Mouse (Mus musculus) liver, embryonic 11.5 days (tissue): Measurements from ENCODE around the gene Ccser1. TPM values are rescaled to one million over a fixed set of nuclear protein-coding genes. Genes with fewer than 3 reads are reported as not detected.

Experiments
- ATAC-seq: fragments of 200-750 bp; cut with Nextera tagmentation; replicated peaks from 2 replicates; pipeline ENCODE4 v1.8.0; 2017; ENCODE audit warnings: moderate number of reproducible peaks, mild to moderate bottlenecking, moderate TSS enrichment, moderate library complexity; ENCODE audit not compliant: low FRiP score
- DNase-seq: peaks from one replicate; pipeline ENCODE4 v3.0.0-alpha.2; 2017; ENCODE audit warnings: low spot score
- H3K27ac ChIP-seq: fragments of 300-500 bp; sonication (generic); 2 replicates; pipeline ENCODE4 v1.5.1; 2014; ENCODE audit warnings: mild to moderate bottlenecking, low read depth, low read length, control low read depth
- H3K27me3 ChIP-seq: fragments of 300-500 bp; sonication (generic); replicated peaks from 2 replicates; pipeline ENCODE4 v1.6.1; 2014; ENCODE audit warnings: low read length, mixed read lengths; ENCODE audit not compliant: control insufficient read depth, insufficient read depth
- H3K36me3 ChIP-seq: fragments of 300-500 bp; sonication (generic); 2 replicates; pipeline ENCODE4 v1.6.1; 2014; ENCODE audit warnings: mild to moderate bottlenecking, low read length, moderate library complexity, mixed read lengths; ENCODE audit not compliant: control insufficient read depth, insufficient read depth
- H3K4me1 ChIP-seq: fragments of 300-500 bp; sonication (generic); replicated peaks from 2 replicates; pipeline ENCODE4 v1.6.1; 2014; ENCODE audit warnings: low read length, mixed read lengths; ENCODE audit not compliant: control insufficient read depth, insufficient read depth
- H3K4me2 ChIP-seq: fragments of 300-500 bp; sonication (generic); 2 replicates; pipeline ENCODE4 v1.6.1; 2014; ENCODE audit warnings: mild to moderate bottlenecking, control low read depth, moderate library complexity
- H3K4me3 ChIP-seq: fragments of 300-500 bp; sonication (generic); 2 replicates; pipeline ENCODE4 v1.5.1; 2014; ENCODE audit warnings: low read depth, low read length, control low read depth
- H3K9ac ChIP-seq: fragments of 300-500 bp; sonication (generic); 2 replicates; pipeline ENCODE4 v1.6.1; 2014; ENCODE audit warnings: low read depth, low read length, control low read depth
- H3K9me3 ChIP-seq: fragments of 300-500 bp; sonication (generic); 2 replicates; pipeline ENCODE4 v1.6.1; 2016; ENCODE audit warnings: low read length, inconsistent platforms, mixed read lengths; ENCODE audit not compliant: control insufficient read depth
- WGBS: fragments of 180-500 bp; shearing (Covaris S2); extraction: QIAGEN DNeasy Blood & Tissue Kit; methylation state at CpG from one replicate; pipeline ENCODE4 v1.1.7; 2014; 5-methylcytosine and 5-hydroxymethylcytosine counted together
- polyA plus RNA-seq: library from polyadenylated mRNA; unstranded; fragments of >200 nt; fragmentation: Nextera tagmentation; extraction: Ambion mirVana; gene quantifications from 2 replicates; pipeline ENCODE4 v1.2.1, GENCODE M21; 2014

The Ccser1 gene
- polyA plus RNA-seq, 1 experiment from 2014 or later, result 1.3 TPM

DNA sequence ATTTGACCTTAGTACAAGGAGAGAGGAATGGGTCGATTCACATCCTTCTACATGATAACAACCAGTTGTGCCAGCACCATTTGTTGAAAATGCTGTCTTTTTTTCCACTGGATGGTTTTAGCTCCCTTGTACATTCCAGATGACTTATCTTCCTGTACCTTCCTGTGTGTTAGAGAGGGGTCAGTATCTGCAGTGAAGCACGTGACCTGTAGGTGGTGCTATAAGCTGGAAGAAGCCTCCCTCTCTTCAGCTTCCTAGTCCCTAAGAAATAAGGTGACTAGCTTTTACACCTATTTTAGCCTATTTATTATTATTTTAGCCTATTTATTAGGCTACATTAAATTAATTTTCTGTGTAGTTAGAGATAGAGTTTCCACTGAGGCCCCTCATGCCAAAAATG lies 506.9 kb downstream of the Ccser1 start:
- Histone ChIP-seq H3K9ac (no peak overlapping the region), H3K4me2 (no peak overlapping the region), H3K4me1 (no peaks in the 10 kb centered on the region), H3K27ac (no peak overlapping the region), H3K9me3 (no peaks in the 10 kb centered on the region), H3K36me3 (no peaks in the 10 kb centered on the region), H3K4me3 (no peak overlapping the region), H3K27me3 (no peaks in the 10 kb centered on the region)
- WGBS, result 34% methylated on average over 2 of the region's 2 CpGs
- DNase-seq (no peak), ATAC-seq (no peak)

DNA sequence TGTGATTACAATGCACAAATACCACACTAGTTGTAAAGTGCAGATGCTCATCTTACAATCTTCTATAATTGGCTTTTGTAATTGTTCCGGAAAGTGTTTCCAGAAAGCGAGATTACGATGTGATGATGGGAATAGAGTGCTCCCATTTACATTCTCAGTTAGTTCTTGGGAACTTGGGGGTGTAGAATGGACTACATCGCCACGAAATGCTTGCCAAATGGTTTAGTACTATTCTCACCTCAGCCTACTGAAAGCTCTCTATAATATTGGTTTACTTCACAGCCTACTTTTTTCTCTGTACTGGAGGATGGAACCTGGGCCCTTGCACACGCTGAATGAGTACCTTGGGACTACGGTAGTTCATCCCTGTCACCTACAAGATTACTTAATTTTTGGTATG lies 522.9 kb downstream of the Ccser1 start:
- H3K36me3 ChIP-seq, result no peaks in the 10 kb centered on the region
- no peaks in the 10 kb centered on the region for H3K4me1 ChIP-seq
- DNase-seq, result no peak
- WGBS, result 85% methylated on average over 7 of the region's 7 CpGs
- H3K9ac ChIP-seq, result no peak overlapping the region
- ATAC-seq, result no peak
- no peaks in the 10 kb centered on the region for H3K9me3 ChIP-seq
- H3K27me3 ChIP-seq, result no peaks in the 10 kb centered on the region
- H3K27ac ChIP-seq, result no peak overlapping the region
- no peak overlapping the region for H3K4me3 ChIP-seq
- H3K4me2 ChIP-seq, result no peak overlapping the region

DNA sequence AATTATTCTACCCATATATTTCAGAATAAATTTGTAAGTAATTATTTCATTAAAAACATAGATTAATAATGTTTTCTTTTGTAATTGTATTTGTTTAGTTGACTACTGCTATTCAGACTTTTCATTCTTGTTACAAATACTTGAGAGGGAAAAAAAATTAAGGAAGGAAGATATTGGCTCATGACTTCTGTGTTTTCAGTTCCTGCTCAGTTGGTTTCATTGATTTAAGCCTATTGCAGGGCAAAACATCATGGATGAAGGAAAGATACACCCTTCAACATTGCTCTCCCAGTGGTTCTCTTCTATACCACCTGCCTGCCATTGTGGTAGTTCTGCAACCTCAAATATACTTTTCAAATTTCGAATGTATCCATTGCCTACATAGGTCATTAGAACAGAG lies 541.1 kb downstream of the Ccser1 start:
- Histone ChIP-seq H3K4me1 (no peaks in the 10 kb centered on the region), H3K4me3 (no peak overlapping the region), H3K9me3 (no peaks in the 10 kb centered on the region), H3K9ac (no peak overlapping the region), H3K4me2 (no peak overlapping the region), H3K27me3 (no peaks in the 10 kb centered on the region), H3K27ac (no peak overlapping the region), H3K36me3 (no peaks in the 10 kb centered on the region)
- DNase-seq (no peak), ATAC-seq (no peak)
- 63% methylated on average over 1 of the region's 1 CpGs for WGBS

DNA sequence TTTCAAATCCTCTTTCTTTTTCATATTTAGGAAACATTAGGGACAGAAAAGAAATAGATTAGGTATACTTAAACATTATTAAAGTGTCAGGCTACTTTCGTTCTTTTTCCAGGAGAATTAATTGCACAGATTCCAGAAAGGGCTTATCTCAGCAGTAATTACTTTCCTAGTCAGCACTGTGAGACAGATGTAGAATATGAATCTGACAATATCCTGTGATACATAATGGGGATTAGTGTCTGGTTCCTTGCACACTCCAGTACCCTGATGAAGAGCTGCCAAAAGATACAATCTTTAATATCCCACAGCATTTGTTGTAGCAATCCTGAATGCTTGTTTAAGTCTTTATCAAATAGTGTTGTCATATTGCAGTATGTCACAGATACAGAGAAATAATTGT lies 548.9 kb downstream of the Ccser1 start:
- Histone ChIP-seq H3K9me3 (no peaks in the 10 kb centered on the region), H3K9ac (no peak overlapping the region), H3K4me3 (no peak overlapping the region), H3K27ac (no peak overlapping the region), H3K4me2 (no peak overlapping the region), H3K27me3 (no peaks in the 10 kb centered on the region), H3K36me3 (no peaks in the 10 kb centered on the region), H3K4me1 (no peaks in the 10 kb centered on the region)
- DNase-seq, result no peak
- ATAC-seq, result no peak
- 64% methylated on average over 1 of the region's 1 CpGs for WGBS

DNA sequence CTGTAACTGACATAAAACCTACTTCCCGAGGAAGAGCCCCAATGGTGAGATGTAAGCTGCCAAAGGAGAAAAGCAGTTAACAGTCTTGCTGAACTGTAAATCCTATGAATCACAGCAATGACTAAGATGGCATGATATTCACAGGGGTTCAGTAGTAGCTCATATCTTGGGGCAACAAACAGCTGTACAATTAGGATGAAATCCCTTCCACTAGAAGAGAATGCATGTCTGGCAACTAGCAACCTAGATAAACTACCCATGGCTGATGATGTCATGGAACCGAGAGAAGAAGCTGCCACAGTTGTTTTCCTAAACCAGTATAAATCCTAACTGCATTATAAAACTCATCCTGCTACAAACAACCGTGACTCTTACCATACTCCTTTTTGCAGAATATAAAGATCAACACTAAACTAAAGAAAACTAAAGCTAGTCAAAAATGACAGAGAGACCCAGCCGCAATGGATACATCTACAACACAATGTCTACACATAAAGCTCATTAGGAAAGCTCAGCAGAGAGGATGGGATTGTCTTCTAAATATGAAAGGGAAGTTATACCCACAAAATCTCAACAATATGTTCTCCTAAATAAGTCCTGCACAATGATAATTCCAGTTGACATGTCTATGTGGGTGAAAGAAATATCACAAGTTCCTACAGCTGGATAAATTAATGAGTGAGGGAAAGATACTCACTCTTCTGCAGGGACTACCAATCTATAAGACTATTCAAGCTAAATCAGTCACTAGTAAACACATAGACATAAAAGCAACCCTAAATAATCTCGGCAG lies 550.2 kb downstream of the Ccser1 start:
- Histone ChIP-seq H3K4me2 (no peak overlapping the region), H3K27ac (no peak overlapping the region), H3K9ac (no peak overlapping the region), H3K4me1 (no peaks in the 10 kb centered on the region), H3K4me3 (no peak overlapping the region), H3K27me3 (no peaks in the 10 kb centered on the region), H3K36me3 (no peaks in the 10 kb centered on the region), H3K9me3 (no peaks in the 10 kb centered on the region)
- no peak for DNase-seq
- 71% methylated on average over 5 of the region's 5 CpGs for WGBS
- no peak for ATAC-seq

DNA sequence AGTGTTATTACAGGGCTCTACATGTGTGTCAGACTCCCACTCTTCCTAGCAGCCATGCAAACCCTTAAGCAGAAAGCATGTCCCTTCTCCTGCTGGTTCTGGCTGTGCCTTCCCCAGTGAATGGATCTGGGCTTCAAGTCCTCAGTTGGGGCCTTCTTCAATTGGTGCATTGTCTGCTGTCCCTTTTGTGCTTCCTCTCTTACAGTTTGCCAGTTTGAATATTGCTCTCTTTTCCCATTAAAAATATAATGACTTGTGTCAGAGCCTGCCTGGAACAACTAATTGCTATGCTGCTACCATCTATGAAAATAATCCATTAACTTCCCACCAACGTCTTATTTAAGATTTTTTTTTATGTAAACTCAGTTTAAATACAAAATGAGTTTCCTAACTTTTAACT lies 566.2 kb downstream of the Ccser1 start:
- DNase-seq (no peak), ATAC-seq (no peak)
- 61% methylated on average over 1 of the region's 1 CpGs for WGBS
- Histone ChIP-seq H3K9ac (no peak overlapping the region), H3K4me3 (no peak overlapping the region), H3K9me3 (no peaks in the 10 kb centered on the region), H3K4me1 (no peaks in the 10 kb centered on the region), H3K27ac (no peak overlapping the region), H3K36me3 (no peaks in the 10 kb centered on the region), H3K4me2 (no peak overlapping the region), H3K27me3 (no peaks in the 10 kb centered on the region)

DNA sequence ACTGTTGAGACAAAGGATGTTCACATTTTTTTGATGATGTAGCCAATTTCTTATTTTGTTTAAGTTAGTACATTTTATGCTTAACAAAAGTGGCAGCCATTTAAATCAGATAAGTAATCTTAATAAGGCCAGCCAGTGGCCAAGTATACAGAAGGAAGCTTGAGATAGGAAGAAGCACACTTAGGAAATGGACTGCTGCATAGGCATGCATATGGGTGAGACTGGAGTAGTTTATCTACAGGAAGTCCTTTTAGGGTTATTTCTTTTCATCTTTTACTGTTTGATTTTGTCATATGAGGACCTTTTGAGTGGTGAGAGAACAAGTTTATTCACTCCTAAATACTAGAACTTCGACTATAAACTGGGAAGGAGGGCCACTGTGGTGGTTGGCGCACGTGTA lies 582.0 kb downstream of the Ccser1 start:
- H3K36me3 ChIP-seq, result no peaks in the 10 kb centered on the region
- H3K4me1 ChIP-seq, result no peaks in the 10 kb centered on the region
- no peaks in the 10 kb centered on the region for H3K27me3 ChIP-seq
- no peak for ATAC-seq
- H3K4me2 ChIP-seq, result no peak overlapping the region
- no peaks in the 10 kb centered on the region for H3K9me3 ChIP-seq
- DNase-seq, result no peak
- no peak overlapping the region for H3K27ac ChIP-seq
- H3K4me3 ChIP-seq, result no peak overlapping the region
- no peak overlapping the region for H3K9ac ChIP-seq
- WGBS, result 83% methylated on average over 3 of the region's 3 CpGs

DNA sequence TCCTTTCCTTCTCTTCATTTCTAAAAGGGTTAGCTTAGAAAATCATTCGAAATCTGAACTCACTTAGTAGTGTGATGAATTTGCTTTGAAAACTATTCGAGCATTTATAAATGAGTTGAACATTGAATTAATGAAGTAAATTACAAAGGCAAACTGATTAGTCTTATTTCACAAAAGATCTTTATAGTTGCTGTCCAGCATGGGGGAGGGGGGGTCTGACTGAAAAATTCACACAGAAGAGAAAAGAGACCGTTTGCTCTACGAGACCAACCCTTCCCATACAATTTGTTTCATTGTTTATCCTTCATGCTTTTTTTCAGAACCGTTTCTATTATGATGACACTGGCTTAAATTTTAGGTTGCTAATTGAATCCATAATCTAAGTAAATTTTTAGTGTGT lies 583.3 kb downstream of the Ccser1 start:
- no peaks in the 10 kb centered on the region for H3K36me3 ChIP-seq
- DNase-seq, result no peak
- no peak for ATAC-seq
- H3K9ac ChIP-seq, result no peak overlapping the region
- no peaks in the 10 kb centered on the region for H3K4me1 ChIP-seq
- no peak overlapping the region for H3K4me2 ChIP-seq
- no peak overlapping the region for H3K4me3 ChIP-seq
- H3K27me3 ChIP-seq, result no peaks in the 10 kb centered on the region
- H3K9me3 ChIP-seq, result no peaks in the 10 kb centered on the region
- H3K27ac ChIP-seq, result no peak overlapping the region
- WGBS, result 74% methylated on average over 5 of the region's 5 CpGs

DNA sequence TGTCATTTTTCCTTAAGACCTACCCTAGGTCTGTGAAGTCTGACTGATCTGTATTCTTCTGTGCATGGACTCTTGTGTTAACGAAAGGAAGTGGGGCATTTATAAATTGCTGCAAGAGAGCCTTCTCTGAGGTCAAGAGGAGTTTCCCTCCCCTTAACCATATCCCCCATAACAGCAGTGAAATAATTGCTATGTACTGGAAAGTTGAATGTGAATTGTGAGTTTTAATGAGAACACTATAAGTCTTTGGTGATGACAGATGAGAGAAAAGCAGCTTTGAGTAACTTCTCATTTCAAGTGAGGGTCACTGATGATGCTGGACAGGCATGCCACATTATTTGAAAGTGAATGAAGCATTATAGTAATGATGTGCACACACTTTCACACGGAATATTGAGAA lies 585.7 kb downstream of the Ccser1 start:
- Histone ChIP-seq H3K4me3 (no peak overlapping the region), H3K27me3 (no peaks in the 10 kb centered on the region), H3K36me3 (no peaks in the 10 kb centered on the region), H3K27ac (no peak overlapping the region), H3K4me2 (no peak overlapping the region), H3K4me1 (no peaks in the 10 kb centered on the region), H3K9me3 (no peaks in the 10 kb centered on the region), H3K9ac (no peak overlapping the region)
- WGBS, result 67% methylated on average over 2 of the region's 2 CpGs
- DNase-seq (no peak), ATAC-seq (no peak)
